Mouse (Mus musculus): ENCODE data around the gene Vapb.
A peak's percentile ranks its signal among the peaks of the same experiment; 100 is the strongest.
"Not testable (repeated sequence)": the region's sequence is repeated elsewhere in the genome, so short reads cannot be mapped to it uniquely, and the experiment has no call there.

The Vapb gene

DNA sequence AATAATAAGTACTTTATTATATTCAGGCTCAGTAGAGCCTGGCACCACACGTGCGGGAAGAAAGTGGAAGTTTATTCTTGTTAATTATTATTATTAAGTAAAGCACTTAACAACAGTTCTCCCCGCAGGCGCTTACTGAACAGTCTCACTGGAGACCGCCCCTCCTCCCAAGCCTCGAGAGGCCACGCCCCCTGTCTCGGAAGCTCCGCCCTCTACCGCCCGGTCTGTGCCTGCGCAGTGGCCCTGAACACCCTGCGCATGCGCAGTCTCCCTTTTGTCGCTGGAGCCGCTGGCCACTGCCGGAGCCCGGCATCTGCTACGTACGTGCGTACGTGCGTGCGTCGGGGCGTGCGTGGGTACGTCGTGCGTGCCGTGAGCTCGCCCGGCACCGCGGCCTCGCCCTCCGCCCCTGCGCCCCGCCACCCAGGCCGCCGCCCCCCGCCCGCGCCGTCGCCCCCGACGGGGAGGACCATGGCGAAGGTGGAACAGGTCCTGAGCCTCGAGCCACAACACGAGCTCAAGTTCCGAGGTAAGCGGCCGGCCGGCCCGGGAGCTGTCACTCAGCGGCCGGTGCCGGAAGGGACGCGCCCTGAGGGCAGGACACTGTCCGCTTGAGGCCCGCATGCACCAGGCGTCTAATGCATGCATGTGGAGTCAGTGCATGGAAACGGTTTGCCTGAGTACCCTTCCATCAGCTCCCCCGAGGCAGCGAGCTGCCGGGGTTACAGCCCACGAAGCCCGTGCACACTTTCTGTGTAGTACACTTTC lies at the start of gene Vapb:
TSS of gene Vapb (plus strand) at position 290 of the 768 bp plus-strand sequence.
- DNase-seq (ENCODE audit: low read depth) = peak; percentile 90

DNA sequence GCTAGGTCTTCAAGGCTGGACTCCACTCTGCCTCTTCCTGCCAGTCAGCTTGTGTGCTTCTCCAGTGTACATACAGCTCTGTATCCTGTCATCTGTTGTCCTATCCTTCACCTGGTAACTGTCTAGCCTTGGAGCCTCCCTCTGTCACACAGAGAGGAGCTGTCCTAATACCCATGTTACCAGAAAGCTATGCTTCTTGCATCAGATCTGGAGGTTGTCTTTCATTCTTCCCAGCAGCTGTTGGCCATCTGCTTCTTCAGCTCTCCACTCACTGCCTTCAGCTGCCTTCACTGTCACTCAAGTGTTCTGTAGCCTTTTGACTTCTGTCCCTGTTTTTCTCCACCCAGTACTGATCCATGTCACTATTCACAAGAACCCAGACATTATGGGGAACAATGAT lies 47.5 kb upstream of the Vapb start:
- DNase-seq (ENCODE audit: low read depth) = no peak

DNA sequence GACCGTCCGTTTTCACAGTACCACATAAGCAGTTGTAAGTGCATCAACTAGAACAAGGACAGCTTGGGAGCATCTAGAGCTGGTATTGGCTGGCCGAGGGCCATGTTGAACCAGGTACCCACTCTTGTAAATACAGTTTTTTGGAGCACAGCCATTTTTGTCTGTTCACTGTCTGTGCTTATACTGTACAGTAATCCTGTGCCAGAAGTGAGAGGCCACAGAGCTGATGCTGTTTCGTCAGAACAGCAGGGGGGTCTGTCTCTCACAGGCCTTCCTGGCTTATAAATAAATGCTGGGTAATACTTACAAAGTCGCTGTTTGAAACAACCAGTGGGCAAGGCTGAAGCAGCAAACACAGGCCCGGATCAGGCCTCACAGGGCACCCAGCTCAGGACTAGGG lies 45.6 kb upstream of the Vapb start:
- DNase-seq (ENCODE audit: low read depth) = no peak

DNA sequence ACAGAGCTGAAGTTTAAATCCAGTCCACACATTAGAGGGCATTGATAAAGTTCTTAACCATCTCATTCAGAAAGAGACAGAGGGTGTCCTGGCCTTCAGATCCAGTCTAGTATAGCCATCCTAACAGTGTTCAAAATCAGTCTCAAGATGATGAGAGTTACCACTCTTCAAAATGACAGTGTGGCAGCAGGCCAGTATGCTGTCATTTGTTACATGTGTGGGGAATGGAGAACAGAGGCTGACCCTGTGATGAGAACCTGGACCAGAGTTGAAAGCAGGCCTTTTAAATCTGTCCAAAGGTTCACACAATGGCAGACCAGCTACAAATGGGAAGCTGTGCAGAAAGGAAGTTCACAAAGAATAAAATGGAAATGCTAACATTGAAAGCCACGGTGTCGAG lies 44.6 kb upstream of the Vapb start:
- DNase-seq (ENCODE audit: low read depth) = no peak

DNA sequence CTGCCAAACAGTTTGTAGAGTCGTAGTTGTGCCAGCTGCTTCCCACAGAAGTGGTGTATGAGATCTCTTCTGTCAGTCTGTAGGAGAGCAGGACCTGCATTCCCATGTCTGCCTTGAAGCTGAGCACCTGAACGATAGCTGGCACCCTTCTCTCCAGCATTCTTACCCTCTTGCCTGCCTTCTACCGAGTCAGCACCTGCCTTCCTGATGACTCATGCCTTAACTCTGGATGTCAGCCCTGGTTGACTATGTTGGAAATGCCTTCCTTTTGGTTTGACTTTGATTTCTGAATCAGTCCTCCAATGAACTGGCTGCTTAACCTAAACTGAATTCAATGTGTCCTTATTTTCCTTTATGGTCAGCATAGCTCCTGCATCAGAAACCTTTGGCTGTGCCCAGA lies 38.5 kb upstream of the Vapb start:
- DNase-seq (ENCODE audit: low read depth) = peak; percentile 44

DNA sequence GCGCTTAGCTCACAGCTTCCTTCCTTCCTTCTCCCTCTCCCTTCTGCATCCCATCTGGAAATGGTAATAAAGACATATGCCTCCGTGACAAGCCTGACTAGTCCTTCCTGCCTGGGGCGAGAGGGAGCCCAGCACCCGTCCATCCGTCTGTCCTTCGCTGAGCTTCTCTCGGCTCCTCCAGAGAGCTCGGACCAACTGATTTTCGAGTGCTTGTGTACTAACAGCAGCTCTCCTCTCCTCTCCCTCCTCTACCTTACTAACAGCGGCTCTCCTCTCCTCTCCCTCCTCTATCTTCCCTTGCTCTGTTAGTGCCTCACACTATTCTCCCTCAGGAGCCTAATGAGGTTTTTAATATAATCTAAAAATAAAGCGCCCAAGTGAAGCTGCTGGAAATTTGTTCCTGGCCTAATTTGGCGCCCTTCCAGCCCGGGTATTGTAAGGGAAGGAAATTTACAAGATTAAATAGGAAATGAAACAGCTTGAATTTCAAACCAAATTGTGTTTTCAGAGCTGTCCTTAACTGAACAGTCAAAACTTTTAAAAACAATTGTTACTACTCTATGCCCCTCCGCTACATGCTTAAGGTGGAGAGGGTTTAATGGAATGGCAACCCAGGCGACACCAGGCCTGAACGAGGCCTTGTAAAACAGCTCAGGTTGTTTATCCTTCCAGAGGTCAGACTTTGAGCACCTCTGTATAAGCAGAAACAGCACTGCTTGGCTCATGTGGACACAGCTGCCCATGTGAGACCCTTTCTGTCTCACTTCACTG lies 35.0 kb upstream of the Vapb start:
- DNase-seq (ENCODE audit: low read depth) = no peak

DNA sequence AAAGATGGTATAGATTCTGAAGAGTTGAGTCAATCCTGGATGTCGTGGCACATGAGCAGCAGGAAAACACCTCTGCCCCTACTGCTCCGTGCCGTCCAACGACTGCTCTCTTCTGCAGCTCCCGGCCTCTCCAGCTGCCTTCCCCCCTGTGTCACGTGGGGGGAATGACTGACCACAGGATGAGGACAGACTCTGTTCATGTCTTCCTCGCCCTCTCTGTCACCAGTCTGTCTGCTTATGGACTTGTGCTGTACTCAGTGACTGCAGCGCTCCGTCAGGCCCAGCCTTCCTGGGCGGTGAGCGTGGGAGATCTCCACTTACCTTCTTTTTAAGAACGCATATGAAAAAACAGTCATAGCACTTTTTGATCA lies 34.5 kb upstream of the Vapb start:
- no peak for DNase-seq (ENCODE audit: low read depth)

DNA sequence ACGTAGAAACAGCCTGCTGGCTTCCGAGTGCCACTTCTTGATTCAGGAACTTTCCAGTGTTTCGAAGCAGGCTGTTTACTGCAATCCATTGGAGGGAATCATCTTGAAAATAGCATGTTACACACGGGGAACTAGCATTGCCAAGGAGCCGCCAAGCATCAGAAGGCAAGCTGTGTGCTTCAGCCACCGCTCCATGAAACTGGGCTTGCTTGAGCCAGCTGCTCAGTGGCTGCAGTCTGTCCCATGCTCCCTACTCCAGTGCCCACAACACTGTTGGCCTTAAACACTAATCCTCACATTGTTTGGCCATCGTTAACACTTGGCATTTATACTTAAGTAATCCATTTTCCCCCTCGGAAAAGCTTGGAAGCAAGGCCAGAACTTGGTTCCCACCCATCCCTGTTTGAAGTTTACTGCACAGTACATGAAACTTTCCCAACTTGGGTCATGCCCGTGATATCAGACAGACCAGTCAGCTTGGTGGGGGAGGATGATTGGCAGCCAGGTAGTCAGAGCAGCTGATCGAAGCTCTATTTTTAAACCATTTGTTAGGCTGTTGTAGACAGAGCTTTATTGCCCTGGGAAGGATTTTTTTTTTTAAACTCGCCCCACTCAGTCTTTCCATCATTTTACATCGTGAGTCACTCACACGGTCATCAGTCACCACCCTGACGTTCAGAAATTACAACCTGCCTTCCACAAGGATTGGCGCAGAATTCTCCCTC lies 31.3 kb upstream of the Vapb start:
- peak; percentile 90 for DNase-seq (ENCODE audit: low read depth)

DNA sequence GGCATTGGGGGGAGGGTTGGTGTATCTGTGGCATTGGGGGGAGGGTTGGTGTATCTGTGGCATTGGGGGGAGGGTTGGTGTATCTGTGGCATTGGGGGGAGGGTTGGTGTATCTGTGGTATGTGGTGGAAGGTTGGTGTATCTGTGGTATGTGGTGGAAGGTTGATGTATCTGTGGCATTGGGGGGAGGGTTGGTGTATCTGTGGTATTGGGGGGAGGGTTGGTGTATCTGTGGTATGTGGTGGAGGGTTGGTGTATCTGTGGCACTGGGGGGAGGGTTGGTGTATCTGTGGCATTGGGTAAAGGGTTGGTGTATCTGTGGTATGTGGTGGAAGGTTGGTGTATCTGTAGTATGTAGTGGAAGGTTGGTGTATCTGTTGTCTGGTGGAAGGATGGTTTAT lies 29.7 kb upstream of the Vapb start:
- not testable (repeated sequence) for DNase-seq (ENCODE audit: low read depth)

DNA sequence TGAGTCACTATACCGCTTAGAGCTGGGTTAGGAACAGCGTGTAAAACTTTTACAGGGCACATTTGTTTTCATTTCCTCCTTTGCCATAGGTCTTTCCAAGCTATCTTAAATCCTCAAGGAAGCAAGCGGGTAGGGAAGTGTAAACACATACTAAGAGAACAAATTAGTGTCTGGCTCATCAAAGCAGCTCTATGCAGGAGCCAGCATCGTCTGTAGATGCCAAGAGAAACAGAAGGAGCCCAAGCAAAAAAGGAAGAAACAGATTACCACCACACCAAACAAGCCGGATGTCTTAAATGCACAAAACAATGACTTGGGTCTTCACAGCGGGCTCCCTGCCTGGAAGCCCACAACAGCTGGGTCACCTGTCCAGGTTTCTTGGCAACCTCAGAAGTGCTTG lies 27.1 kb upstream of the Vapb start:
- peak; percentile 13 for DNase-seq (ENCODE audit: low read depth)

DNA sequence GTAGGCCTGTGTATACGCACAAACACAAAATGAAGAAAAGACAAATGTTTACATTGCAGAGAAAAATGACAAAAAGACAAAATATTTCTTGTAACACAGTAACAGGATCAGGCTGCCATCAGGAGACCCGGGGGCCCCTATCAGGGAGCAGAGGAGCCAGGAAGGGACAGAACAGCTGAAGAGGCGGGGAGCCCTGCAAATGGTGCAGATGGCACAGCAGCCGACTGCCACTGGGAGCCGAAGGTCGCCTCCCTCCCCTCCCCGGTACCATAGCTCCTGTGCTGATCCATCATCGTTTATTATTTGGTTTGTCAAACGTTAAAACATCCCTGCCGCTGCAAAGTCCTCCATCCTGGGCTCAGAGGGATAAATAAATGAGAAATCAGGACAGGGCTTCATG lies 24.7 kb upstream of the Vapb start:
- no peak for DNase-seq (ENCODE audit: low read depth)

DNA sequence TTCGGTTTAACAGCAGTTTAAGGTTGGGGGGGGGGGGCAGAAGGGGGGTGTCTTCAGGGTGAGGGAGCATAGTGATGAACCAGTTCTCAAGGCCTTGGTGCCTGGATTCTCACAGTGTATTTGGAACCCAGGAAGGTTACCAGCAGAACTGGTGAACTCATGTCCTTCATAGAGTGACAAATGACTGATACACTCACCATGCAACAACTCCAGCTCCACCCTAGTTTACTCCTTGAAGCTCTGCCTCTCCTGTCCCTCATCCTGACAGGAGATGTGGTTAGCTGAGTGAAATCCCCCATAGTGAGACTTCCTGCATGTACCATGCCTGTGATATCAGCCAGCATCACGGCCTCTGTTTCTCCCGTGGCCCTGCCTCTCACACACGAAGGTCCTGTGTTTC lies 24.1 kb upstream of the Vapb start:
- DNase-seq (ENCODE audit: low read depth) = no peak

DNA sequence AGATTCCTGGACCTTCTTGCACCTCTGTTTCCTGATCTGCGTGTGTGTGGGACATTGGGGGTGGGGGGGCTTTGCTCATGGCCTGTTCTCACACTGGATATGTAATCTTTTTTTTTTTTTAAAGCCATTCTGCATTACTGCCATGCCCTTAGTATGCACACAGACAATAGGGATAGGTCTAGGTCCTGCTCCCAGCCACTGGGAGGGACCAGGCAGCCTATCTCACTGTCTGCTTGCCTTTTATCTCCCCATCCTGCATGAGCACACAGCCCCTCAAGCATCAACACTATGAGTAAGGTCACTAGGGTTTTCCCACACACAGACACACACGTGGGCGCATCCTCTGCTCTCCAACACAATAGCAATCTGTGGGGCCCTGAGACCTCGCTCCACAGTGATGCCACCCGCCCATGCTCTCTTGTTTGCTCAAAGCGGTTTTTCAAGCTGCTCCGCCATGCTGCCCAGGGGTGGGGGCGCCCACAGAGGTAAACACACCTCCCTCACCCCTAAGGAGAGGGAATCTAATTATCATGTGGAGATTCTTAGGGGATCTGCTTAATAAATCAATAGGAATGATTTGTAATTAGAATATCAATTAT lies 22.6 kb upstream of the Vapb start:
- no peak for DNase-seq (ENCODE audit: low read depth)

DNA sequence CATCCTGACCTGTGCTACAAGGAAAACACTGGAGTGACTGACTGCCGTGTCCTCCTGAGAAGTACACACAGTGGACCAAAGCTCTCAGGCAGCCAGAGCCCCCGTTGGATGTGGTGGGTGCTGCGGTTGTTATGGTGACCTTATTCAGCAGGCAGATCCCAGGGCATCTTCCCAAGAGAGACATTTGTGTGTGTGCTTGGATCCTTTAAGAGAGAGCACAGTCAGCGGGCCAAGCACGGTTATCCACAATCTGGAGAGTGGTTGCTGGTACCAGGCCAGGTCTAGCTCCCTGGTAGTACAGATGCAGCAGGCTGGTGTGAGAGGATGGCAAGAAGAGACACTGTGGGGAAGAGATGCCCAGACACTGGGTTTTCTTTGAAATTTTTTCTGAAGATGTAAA lies 20.3 kb upstream of the Vapb start:
- DNase-seq (ENCODE audit: low read depth) = no peak

DNA sequence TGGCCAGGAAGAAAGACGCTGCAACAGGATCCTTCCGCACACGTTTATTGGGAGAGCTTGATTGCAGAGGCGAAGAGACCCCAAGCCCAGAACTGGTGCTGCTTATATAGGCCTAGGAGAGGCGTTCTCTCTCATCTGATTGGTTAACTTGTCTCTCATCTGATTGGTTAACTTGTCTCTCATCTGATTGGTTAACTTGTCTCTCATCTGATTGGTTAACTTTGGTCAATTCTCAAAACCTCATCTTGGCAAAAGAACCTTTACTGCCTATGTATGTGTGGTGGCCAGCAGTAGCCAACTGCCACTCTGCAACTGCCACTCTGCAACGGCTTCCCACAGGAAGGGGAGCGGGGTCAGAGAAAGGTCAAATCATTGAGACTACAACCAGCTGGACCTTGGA lies 18.2 kb upstream of the Vapb start, which contains the start of gene 1700010B08Rik:
TSS of gene 1700010B08Rik (plus strand) at position 301 of the 400 bp plus-strand sequence.
- DNase-seq (ENCODE audit: low read depth) = not testable (repeated sequence)

DNA sequence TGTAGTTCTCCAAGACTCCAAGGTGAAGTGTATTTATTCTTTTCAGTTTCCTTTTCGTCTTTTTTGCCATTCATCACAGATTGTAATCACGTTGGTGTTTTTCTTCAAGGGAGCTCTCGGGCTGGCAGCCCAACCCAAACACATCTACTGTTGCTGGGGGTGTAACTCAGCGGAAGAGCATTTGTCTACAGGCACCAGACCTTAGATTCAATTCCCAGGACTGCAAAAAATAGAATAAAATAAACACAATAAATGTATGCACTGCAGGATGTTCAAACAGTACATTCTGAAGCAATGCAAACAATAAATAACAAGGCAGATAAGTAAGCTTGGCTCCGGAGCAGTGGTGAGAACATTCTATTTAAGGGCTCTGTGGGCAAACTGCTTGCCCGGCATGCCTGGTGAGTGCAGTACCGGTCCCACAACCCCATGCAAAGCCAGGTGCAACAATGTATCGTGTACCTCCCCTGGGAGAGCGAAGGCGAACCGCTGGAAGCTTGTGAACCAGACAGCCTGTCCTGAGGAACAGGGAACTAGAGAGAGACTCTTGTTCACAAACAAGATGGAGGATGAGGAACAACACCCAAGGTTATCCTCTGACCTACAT lies 15.0 kb upstream of the Vapb start:
- no peak for DNase-seq (ENCODE audit: low read depth)

DNA sequence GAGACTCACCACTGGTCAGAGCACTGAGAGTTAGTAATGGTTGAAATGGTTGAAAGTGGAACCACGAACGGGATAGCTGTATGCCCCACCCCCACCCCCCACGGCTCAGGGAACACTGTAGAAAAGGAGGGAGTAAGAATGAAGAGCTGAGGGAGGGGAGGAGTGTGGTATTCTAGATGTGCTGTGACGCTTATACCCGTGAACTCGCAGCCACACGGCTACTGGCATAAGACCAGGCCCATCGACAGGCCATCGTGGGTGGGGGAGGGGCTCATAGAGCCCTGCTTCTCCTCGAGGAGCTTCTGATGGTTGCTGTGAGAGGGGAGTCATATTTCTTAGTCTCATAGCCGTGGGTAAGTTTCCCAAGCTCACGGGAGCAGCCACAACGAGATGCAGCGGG lies 12.9 kb upstream of the Vapb start:
- DNase-seq (ENCODE audit: low read depth) = no peak

DNA sequence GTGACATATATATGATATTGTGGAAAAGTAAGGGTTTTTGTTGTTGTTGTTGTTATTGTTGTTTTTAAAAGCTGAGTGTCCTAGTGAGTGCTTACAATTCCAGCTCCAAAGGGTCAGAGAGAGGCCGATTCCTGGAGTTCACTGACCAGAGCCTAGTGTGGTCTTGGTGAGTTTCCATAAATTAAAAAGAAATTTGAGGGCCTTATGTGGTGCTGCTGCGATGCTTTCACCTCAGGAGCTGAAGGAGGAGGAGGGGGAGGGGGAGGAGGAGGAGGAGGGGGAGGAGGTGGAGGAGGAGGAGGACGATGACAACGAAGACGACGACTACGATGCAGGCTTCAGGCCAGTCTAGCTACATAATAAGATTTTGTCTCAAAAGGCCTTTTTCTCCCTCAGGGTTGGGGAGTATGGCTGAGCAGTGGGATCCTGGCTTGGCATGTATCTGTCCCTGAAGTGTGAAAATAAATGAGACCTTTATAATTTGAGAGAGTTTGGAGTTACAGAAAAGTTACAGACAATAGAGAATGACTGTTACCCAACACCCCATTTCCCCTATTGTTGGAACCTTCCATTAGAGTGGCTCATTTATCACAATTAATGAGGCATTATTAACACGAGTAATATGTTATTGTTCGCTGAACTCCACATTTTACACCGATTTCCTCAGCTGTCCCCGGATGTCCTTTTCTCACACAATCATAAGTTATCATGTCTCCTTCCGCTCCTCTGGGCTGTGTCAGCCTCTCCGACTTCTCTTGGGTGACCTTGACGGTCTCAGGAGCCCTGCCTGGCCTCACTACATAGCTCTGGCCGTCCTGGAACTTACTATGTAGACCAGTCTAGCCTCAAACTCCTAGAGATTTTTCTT lies 12.1 kb upstream of the Vapb start:
- no peak for DNase-seq (ENCODE audit: low read depth)

DNA sequence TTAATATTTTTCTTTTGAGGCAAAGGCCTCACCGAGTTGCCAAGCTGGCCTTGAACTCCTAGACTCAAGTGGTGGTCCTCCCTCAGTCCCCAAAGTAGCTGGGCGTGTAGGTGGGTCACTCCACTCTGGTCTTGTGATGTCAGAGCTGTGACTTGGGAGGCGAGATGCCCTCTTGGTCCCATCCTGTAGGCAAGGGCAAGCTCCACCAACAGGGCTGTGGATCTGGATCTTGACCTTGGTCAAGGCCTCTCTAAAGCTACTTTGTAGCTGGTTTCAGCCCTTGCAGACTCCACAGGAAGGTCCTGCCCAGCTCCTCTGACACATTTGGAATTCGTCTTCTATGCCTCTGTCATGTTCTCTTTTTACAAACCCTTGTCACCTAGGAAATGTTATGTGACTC lies 11.5 kb upstream of the Vapb start:
- DNase-seq (ENCODE audit: low read depth) = no peak

DNA sequence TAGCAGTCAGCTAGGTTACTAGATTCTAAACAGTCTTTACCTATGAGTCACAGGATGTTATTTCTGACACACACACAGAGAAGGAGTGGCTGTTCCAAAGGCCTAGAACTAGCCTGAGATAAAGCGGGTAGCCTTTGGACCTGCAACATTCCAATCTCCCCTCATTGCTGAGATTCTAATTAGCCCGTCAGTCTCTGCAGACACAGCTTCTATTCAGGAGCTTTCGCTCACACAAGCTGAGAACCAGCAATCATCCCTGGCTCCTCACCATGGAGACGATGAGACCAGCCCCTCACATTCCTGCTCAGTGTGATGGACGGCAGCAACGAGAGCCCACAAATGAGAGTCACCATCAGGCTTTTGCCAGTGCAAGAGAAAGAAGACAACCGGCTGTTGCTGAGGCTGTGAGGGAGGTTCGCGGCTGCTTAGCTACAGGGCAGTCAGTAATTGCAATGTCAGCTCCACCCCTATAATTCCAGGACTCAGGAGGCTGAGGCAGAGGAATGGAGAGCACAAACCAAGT lies 6.8 kb upstream of the Vapb start:
- DNase-seq (ENCODE audit: low read depth) = no peak

DNA sequence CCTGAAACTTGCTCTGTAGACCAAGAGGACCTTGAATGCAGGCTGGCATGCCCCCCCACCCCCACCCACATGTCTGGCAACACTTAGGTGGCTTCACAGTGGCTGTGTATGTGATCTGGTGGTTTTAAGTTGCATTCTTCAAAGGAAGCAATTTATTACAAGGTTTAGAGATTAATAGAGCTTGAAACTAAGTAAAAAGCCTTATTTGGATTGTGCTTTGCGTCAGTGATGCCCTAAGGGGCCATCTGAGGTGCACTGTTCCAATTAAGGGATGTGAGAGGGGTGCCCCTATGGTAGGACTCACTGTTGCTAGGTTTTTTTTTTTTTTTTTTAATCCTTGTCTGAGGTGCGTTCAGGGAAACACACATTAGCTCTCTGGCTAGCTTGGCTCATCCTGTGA lies 2.9 kb upstream of the Vapb start:
- DNase-seq (ENCODE audit: low read depth) = no peak
